Mouse (Mus musculus): Measurements from ENCODE around the gene Bco1.

Gene Bco1

GRCm38 (mm10) chr8:117095647-117096046 lies at the start of gene Bco1:
Gene Bco1, plus strand, starts transcription at chr8:117095854.
- DNase-seq (ENCODE audit: low read depth): no peak

GRCm38 (mm10) chr8:117049444-117049843 lies 46.2 kb upstream of the Bco1 start:
- no peak for DNase-seq (ENCODE audit: low read depth)

DNA sequence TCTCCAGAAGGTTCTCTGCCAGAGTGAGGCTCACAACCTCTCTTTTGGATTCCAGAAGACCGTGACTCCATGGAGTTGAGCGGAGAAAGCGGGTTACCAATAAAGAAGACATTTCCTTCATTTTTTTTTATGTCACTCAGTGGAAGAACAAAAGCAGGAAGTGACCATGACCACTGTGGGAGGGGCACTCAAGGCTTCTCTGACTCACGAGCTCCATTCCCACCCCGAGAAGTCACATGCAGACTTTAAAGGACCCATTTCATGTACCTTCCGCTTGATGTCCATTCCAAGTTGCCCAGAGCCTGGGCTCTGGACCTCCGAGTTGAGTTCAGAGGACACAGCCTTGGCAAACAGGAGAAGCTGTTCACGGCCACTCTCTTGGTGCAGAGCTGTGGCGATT lies 44.9 kb upstream of the Bco1 start:
- no peak for DNase-seq (ENCODE audit: low read depth)

- no peak for DNase-seq (ENCODE audit: low read depth)
Measured at GRCm38 (mm10) chr8:117051316-117051715, 44.3 kb upstream of the Bco1 start.

GRCm38 (mm10) chr8:117053135-117054079 lies 42.2 kb upstream of the Bco1 start:
- DNase-seq (ENCODE audit: low read depth): peak; percentile 44

- DNase-seq (ENCODE audit: low read depth): no peak
Measured at GRCm38 (mm10) chr8:117054146-117054545, 41.5 kb upstream of the Bco1 start.

GRCm38 (mm10) chr8:117055097-117055496 lies 40.6 kb upstream of the Bco1 start:
- no peak for DNase-seq (ENCODE audit: low read depth)

- DNase-seq (ENCODE audit: low read depth): no peak
Measured at GRCm38 (mm10) chr8:117059021-117059420, 36.6 kb upstream of the Bco1 start.

GRCm38 (mm10) chr8:117060306-117060705 lies 35.3 kb upstream of the Bco1 start:
- DNase-seq (ENCODE audit: low read depth): no peak

DNA sequence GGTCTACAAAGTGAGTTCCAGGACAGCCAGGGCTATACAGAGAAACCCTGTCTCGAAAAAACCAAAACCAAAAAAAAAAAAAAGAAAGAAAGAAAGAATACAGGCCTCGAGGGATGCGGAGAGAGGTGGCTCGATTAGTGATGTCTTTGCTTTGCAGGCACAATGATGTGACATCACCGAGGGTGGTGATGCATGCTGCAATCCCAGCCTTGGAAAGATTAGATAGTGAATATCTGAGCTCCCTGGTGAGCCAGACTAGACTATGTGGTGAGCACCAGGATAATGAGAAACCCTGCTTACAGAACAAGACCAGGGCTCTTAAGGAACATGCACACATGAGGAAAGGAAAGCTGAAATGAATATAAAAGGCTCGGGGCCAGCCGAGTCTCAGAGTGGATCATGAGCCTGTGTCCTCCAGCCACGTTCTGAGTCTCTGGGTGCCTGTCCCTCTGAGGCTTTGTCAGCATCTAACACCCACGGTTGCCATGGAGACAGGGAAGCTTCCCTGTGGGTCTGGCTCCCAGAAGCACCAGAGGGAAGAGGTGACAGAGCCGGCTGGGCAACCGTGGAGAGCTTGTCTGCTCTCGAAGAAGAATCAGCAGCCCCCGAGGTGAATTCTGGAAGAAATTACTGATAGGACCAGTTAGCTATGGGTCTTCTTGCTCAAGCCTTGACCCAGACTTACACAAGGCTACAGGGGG lies 34.3 kb upstream of the Bco1 start:
- DNase-seq (ENCODE audit: low read depth): no peak

- no peak for DNase-seq (ENCODE audit: low read depth)
Measured at GRCm38 (mm10) chr8:117066955-117067354, 28.7 kb upstream of the Bco1 start.

- no peak for DNase-seq (ENCODE audit: low read depth)
Measured at GRCm38 (mm10) chr8:117067396-117067795, 28.3 kb upstream of the Bco1 start.

DNA sequence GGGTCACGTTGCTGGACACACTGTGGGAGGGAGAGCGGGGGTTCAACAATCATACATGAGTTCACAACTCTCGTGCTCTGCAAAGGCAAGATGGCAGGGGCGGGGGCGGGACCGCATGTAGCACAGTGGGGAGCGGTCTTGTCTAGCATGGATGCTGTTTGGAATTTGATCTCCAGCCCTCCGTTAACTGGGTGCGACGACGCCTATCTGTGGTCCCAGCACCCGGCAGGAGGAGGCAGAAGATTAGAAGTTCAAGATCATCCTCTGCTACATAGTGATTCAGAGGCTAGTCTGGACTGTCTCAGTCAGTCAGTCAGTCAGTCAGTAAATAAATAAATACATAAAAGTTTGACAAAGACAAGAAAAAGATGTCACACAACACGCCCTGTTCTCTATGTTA lies 27.4 kb upstream of the Bco1 start:
- DNase-seq (ENCODE audit: low read depth): no peak

- DNase-seq (ENCODE audit: low read depth): no peak
Measured at GRCm38 (mm10) chr8:117069708-117070107, 25.9 kb upstream of the Bco1 start.

DNA sequence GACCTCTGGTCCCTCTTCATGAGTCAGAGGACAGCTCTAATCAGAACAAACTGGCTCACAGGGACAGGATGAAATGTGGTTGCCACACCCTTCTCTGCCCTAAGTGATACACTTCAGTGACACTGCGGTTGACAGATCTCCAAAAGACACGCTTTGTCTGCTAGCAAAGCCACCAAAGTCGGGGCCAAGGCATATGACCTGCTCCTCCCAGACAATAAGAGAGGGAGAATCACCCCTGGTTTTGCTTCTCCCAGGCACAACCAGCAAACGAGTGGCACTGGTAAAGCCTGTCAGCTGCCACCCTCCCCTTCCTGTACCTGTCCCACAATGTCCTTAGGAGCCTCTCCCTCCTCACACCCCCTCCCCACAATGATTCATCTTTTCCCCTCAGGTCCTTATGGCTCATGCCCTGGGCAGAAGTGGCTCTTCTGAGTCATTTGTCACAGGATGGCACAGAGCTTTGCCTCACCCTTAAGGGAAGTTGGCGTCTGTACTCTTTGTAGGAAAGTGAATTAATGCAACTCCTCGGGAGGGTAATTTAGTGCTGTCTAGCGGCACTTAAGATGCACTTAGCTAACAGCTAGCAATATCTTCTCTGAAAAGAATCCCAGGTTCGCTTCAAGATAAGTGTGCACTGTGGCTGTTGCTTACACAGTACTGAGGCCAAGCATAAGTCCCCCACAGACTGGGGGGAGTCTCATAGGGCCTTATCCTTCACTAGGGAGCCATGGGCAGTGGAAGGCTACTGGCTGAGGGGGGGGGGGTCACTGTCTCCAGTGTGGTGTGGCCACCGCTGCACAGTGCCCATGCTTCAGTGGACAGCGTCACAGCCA lies 21.1 kb upstream of the Bco1 start:
- peak; percentile 79 for DNase-seq (ENCODE audit: low read depth)

DNA sequence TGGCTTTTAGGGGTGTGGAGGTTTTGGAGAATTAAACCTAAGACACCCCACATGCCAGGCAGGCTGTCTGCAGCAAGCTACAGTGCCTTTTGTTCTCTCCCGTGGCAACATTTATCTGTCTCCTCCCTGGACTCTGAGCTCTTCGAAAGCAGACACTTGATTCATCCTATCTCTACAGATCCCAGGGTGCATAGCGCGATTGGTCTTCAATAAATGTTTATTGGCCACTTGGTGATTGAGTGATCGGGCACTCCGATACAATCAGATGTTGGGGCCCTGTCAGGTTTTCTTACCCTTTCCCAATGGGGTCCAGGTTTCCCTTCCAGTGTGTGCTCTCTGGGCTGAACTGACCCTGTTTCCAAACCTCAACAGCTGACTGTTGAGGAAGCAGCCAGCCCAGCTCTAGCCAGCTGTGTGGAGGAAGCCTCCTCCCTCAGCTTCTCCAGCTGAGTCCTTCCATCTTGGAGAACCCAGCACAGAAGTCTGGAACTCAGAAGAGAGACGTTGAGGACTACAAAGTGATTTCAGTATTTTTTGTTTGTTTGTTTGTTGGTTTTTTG lies 17.2 kb upstream of the Bco1 start:
- no peak for DNase-seq (ENCODE audit: low read depth)

DNA sequence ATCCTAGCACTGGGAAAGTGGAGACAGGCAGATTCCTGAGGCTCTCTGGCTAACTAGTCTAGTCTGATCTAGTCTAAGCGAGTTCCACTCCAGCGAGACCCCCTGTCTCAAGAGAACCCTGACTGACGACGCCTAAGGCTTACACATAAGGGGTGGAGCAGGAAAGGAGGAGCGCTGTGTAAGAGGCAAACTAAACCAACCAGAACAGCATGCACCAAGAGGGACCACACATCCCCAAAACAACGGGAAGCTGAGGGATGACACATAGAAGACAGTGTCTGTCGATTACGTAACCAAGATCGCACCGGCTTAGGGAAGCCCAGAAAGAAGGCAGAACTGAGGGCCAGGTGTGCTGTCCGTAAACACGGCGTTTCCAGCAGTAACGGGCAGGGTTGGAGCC lies 16.0 kb upstream of the Bco1 start:
- no peak for DNase-seq (ENCODE audit: low read depth)

- DNase-seq (ENCODE audit: low read depth): no peak
Measured at GRCm38 (mm10) chr8:117082399-117082872, 13.2 kb upstream of the Bco1 start, which contains the start of gene Pkd1l2. Gene Pkd1l2, minus strand, starts transcription at chr8:117082449.

DNA sequence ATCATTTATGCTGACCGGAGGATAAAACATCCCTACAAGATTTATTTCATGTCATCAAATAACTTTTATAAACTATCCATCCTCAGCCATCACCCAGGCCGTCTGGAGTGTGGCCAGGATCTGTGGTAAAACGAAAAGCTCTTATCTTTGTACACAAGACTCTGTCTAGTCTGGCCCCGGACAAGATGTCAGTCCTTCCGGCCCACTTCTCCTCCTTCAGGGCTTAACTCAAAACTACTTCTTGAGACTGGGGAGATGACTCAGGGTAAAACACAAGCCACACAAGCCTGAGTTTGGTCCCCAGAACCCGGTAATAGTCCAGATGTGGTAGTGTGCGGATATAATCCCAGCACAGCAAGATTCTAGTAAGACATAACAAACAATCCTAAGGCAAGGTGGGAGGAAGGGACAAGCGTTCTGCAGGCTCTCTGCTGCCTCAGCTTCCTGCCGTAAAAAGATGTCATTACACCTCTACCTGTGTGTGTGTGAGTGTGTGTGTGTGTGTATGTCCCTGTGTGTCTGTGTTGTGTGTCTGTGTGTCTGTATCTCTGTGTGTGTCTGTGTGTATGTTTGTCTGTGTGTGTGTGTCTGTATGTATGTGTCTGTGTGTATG lies 12.6 kb upstream of the Bco1 start:
- peak; percentile 65 for DNase-seq (ENCODE audit: low read depth)

DNA sequence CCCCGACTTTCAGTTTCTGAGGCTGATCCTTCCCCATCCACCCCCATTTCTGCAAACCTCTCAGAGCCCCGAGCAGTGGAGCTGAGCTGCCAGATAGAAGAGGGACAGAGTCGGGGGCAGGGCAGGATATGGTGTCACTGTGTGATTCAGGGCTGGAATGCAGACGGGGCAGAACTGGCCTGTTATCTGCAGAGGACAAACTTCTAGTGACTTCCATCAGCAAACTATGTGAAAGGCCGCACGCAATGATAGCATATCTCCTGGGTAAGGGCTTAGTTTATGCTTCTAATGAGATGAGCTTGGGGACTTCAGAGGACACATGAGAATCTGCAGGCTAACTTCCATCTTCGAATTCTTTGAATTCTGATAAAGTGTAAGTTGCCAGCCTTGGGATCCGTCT lies 10.1 kb upstream of the Bco1 start:
- peak; percentile 85 for DNase-seq (ENCODE audit: low read depth)

- DNase-seq (ENCODE audit: low read depth): no peak
Measured at GRCm38 (mm10) chr8:117087036-117087435, 8.6 kb upstream of the Bco1 start.

All from c-Kit-positive CD71-positive TER-119-negative erythroid progenitor cells, embryonic 14.5 days (primary cell).